Mouse (Mus musculus) neural tube, embryonic 15.5 days (tissue): Measurements from ENCODE around the gene Cdh10. TPM values are rescaled to one million over a fixed set of nuclear protein-coding genes. Genes with fewer than 3 reads are reported as not detected.
A peak's percentile ranks its signal among the peaks of the same experiment; 100 is the strongest.

Experiments
- ATAC-seq: fragments of 200-750 bp; cut with Nextera tagmentation; 2 replicates; pipeline ENCODE4 v1.8.0; 2017; ENCODE audit warnings: mild to moderate bottlenecking, moderate TSS enrichment, moderate library complexity; ENCODE audit not compliant: low FRiP score
- H3K27ac ChIP-seq: fragments of 300-500 bp; sonication (generic); replicated peaks from 2 replicates; pipeline ENCODE4 v1.5.1; 2015; ENCODE audit warnings: mild to moderate bottlenecking, inconsistent platforms
- H3K27me3 ChIP-seq: fragments of 300-500 bp; sonication (generic); replicated peaks from 2 replicates; pipeline ENCODE4 v1.6.1; 2015; ENCODE audit warnings: inconsistent platforms
- H3K36me3 ChIP-seq: fragments of 300-500 bp; sonication (generic); 2 replicates; pipeline ENCODE4 v1.6.1; 2015; ENCODE audit warnings: inconsistent platforms
- H3K4me1 ChIP-seq: fragments of 300-500 bp; sonication (generic); 2 replicates; pipeline ENCODE4 v1.6.1; 2015; ENCODE audit warnings: inconsistent platforms
- H3K4me2 ChIP-seq: fragments of 300-500 bp; sonication (generic); 2 replicates; pipeline ENCODE4 v1.6.1; 2015; ENCODE audit warnings: inconsistent platforms, mild to moderate bottlenecking, moderate library complexity
- H3K4me3 ChIP-seq: fragments of 300-500 bp; sonication (generic); replicated peaks from 2 replicates; pipeline ENCODE4 v1.5.1; 2015; ENCODE audit warnings: mild to moderate bottlenecking, inconsistent platforms
- H3K9ac ChIP-seq: fragments of 300-500 bp; sonication (generic); replicated peaks from 2 replicates; pipeline ENCODE4 v1.6.1; 2015; ENCODE audit warnings: mild to moderate bottlenecking, inconsistent platforms
- H3K9me3 ChIP-seq: fragments of 300-500 bp; sonication (generic); replicated peaks from 2 replicates; pipeline ENCODE4 v1.6.1; 2016; ENCODE audit warnings: inconsistent platforms
- WGBS: fragments of 180-500 bp; shearing (Covaris S2); methylation state at CpG from one replicate; pipeline ENCODE4 v1.1.7; 2015; ENCODE audit warnings: mixed read lengths; 5-methylcytosine and 5-hydroxymethylcytosine counted together
- polyA plus RNA-seq: library from polyadenylated mRNA; unstranded; fragments of >200 nt; fragmentation: Nextera tagmentation; extraction: Ambion mirVana; gene quantifications from 2 replicates; pipeline ENCODE4 v1.2.1, GENCODE M21; 2015

Cdh10 gene
- polyA plus RNA-seq, 1 experiment from 2014 or later: 25.7 TPM

DNA sequence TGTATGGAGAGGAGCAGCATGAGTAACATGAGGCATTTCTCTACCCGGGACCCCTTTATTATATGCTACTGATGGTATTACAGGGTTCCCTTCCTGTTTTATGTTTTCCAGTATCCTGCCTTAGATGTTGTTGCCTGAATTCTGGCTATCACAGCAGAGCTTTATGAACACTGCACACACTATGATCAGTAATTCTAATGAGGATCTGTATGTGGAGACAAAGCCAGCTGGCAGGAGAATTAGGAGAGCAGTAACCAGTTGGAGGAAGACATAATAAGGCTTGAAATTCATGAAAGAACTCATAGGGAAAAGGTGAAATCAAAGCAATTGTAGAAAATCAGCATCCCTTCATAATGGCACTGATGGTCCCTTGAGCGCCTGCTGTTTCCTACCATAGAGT lies 51.1 kb downstream of the Cdh10 start:
- Histone ChIP-seq H3K9me3 (no peaks in the 10 kb centered on the region), H3K4me1 (peaks cover 3% of the 10 kb centered on the region; the same call in 1 of the 2 replicates), H3K4me3 (no peak overlapping the region), H3K27ac (no peak overlapping the region), H3K4me2 (no peak overlapping the region), H3K27me3 (no peaks in the 10 kb centered on the region), H3K36me3 (no peaks in the 10 kb centered on the region), H3K9ac (no peak overlapping the region)
- WGBS: 86% methylated on average over 2 of the region's 2 CpGs
- ATAC-seq: no peak

DNA sequence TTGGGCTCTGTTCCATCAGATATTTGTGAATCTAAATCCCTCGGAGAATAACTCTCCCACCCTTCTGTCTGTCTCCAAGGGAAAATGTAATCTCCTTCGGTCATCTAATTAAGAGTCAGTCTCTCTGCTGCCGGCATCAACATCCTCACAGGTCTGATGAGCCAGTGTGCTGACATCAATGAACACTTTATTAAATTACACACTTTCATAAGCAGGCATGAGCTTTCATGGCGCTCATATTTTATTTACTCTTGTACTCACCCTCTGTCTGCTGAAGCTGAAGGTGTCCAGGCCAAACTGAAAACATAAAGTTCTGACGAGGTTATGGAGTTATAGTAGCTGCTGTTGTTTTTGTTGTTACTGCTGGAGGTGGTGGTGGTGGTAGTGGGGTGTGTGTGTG lies 62.7 kb downstream of the Cdh10 start:
- Histone ChIP-seq H3K27ac (no peak overlapping the region), H3K4me2 (no peak overlapping the region), H3K9me3 (no peaks in the 10 kb centered on the region), H3K4me3 (no peak overlapping the region), H3K9ac (no peak overlapping the region), H3K36me3 (no peaks in the 10 kb centered on the region), H3K4me1 (no peaks in the 10 kb centered on the region), H3K27me3 (no peaks in the 10 kb centered on the region)
- WGBS: 64% methylated on average over 5 of the region's 5 CpGs
- ATAC-seq: no peak

DNA sequence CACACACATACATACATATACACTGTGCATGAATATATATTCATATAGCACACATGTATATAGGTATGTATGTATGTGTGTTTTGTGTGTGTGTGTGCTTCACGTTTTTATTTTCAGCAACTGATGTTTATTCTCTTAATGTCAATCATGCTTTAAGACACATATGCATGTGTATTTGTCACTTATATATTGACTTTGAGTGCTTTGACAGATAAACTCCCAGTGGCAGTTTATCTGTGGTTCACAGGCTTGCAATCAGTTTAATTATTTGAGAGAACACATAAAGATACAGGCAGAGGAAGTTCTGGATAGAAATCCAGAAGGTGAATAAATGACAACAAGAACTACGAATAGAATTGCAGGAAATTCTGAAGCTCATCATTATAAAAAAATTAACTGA lies 67.9 kb downstream of the Cdh10 start:
- Histone ChIP-seq H3K9me3 (no peaks in the 10 kb centered on the region), H3K27me3 (no peaks in the 10 kb centered on the region), H3K9ac (no peak overlapping the region), H3K36me3 (no peaks in the 10 kb centered on the region), H3K4me3 (no peak overlapping the region), H3K4me1 (no peaks in the 10 kb centered on the region), H3K4me2 (no peak overlapping the region), H3K27ac (no peak overlapping the region)
- no peak for ATAC-seq
- WGBS: 86% methylated on average over 2 of the region's 2 CpGs

DNA sequence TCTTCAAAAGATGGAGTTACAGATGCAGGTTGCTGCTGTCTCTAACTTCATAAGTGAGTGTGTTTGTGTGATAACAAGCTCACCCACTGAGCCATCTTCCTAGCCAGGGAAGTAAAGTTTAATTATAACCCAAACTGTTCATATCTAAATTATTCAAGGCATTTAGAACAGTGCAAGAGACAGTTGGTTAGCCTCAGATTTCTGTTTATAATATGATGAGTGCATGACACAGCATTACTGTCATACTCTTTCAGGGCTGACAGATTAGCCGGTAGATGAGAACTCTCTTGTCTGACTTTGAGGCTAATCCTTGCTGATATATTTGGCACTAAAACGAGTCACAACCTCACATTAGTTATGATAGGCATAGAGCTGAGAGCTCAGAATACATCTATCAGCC lies 70.2 kb downstream of the Cdh10 start:
- H3K36me3 ChIP-seq: no peaks in the 10 kb centered on the region
- no peak overlapping the region for H3K9ac ChIP-seq
- no peak overlapping the region for H3K4me3 ChIP-seq
- H3K4me2 ChIP-seq: no peak overlapping the region
- no peaks in the 10 kb centered on the region for H3K4me1 ChIP-seq
- 81% methylated on average over 2 of the region's 2 CpGs for WGBS
- no peaks in the 10 kb centered on the region for H3K27me3 ChIP-seq
- no peak for ATAC-seq
- H3K27ac ChIP-seq: no peak overlapping the region
- no peaks in the 10 kb centered on the region for H3K9me3 ChIP-seq

DNA sequence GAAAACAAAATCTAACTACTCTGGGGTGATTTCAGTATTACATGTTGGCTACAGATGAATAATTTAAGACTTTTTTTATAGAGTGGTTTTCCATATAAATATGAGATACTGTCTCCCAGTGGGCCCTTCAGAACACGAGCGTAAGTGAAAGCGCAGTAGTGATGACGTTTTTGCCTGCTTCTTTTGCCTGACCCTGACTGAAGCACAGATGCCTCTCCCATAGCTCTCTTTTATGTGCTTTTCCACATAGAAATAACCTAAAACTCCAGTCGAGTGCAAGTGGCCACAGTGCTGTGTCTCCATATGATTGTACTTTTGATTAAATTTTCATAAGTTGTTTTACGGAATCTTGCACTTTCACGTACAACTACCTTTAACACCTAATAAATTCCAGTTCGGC lies 71.6 kb downstream of the Cdh10 start:
- no peak overlapping the region for H3K4me2 ChIP-seq
- no peaks in the 10 kb centered on the region for H3K4me1 ChIP-seq
- no peaks in the 10 kb centered on the region for H3K9me3 ChIP-seq
- no peaks in the 10 kb centered on the region for H3K27me3 ChIP-seq
- no peaks in the 10 kb centered on the region for H3K36me3 ChIP-seq
- no peak overlapping the region for H3K4me3 ChIP-seq
- no peak overlapping the region for H3K27ac ChIP-seq
- ATAC-seq: no peak
- H3K9ac ChIP-seq: no peak overlapping the region
- WGBS: 75% methylated on average over 8 of the region's 8 CpGs

DNA sequence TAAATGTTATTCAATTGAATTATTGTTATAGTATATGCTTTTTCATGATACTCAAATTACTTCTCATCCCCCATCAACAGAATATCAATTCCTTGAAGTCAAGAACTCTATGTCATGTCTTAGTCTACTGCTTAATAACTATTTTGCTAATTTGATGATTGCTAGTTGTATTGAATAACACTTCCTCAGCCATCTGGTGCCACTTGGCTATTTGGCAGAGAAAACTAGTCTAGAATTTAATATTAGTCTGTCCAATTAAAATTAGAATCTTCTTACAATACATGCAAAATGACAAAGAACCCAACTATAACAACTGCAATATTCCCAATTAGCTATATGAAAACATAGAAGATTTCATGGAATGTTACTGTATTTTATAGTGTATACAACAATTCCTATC lies 82.0 kb downstream of the Cdh10 start:
- ATAC-seq: no peak
- Histone ChIP-seq H3K4me2 (no peak overlapping the region), H3K27me3 (no peaks in the 10 kb centered on the region), H3K27ac (no peak overlapping the region), H3K36me3 (no peaks in the 10 kb centered on the region), H3K4me1 (no peaks in the 10 kb centered on the region), H3K9ac (no peak overlapping the region), H3K4me3 (no peak overlapping the region), H3K9me3 (no peaks in the 10 kb centered on the region)

DNA sequence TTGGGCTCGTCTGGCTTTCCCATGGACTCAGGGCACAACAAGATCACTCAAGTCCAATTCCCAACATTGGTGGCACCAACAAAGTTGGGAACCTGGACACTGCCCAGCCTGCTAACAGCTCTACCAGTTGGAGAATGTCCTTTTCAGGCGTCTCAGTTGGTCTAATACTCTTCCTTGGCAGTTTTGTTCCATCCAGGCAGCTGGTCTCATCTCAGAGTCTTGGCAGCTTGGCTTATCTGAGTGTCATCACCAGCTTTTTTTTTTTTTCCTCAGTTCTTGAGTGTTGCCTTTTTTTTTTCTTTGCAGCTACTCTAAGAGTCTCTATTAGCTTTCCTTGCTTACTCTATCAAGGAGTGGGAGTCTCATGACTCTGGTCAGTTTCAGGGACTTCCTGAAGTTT lies 85.4 kb downstream of the Cdh10 start:
- H3K4me3 ChIP-seq: no peak overlapping the region
- no peaks in the 10 kb centered on the region for H3K36me3 ChIP-seq
- 64% methylated on average over 2 of the region's 2 CpGs for whole genome bisulfite sequencing
- no peak overlapping the region for H3K27ac ChIP-seq
- H3K9me3 ChIP-seq: no peaks in the 10 kb centered on the region
- H3K4me1 ChIP-seq: no peaks in the 10 kb centered on the region
- no peak for ATAC-seq
- no peak overlapping the region for H3K4me2 ChIP-seq
- H3K9ac ChIP-seq: no peak overlapping the region
- H3K27me3 ChIP-seq: no peaks in the 10 kb centered on the region

DNA sequence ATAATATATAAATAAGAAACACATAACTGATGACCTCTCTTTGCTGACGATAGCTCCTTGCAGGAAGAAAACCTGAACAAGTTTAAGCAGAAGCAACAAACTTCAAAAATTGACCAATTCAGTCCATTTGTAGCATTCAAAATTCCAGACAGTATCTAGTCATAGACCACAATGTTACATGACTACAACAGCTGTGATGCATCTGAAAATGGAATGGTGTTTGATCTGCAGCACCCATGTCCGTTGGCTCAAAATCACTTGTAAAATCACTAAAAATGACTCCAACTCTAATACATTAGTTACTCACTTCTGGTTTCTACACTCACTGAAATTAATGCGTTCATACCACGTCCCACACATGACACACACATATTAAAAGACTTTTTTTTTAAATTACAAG lies 91.9 kb downstream of the Cdh10 start:
- H3K9me3 ChIP-seq: no peaks in the 10 kb centered on the region
- H3K27ac ChIP-seq: no peak overlapping the region
- no peak overlapping the region for H3K4me3 ChIP-seq
- ATAC-seq: no peak
- 95% methylated on average over 4 of the region's 4 CpGs for WGBS
- H3K4me1 ChIP-seq: no peaks in the 10 kb centered on the region
- H3K27me3 ChIP-seq: no peaks in the 10 kb centered on the region
- H3K36me3 ChIP-seq: no peaks in the 10 kb centered on the region
- H3K4me2 ChIP-seq: no peak overlapping the region
- no peak overlapping the region for H3K9ac ChIP-seq

DNA sequence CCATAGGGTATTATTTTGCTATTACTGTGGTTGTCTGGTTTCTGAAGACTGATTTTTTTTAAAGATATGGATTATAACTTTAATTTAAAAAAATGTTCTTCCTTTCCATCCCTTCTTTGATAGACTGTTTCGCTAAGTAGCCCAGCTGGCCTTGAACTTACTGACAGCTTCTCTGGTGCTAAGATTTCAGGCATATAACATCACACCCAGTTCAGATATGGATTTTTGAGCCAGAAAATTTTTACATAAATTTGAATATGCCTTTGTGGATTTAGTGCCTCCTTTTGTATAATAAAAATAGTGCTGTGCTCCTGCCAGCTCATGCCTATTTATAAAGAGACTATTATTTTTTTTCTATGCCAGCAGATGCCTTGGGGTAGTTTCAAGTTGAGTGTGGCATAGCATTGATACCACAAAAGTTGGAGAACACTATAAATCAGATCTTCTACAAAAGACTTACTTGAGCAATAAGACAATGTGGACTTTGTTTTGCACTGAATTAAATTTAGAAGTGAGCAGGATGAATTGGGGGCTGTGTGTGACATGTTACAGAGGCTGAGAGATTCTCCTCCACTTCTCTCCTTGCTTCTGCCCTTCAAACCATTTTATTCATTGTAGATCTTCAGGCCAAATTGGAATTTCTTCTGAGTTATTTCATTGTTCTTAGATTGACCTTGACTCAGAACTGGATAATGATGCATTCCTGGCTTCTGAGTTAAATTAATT lies 106.8 kb downstream of the Cdh10 start:
- WGBS: 97% methylated on average over 1 of the region's 1 CpGs
- H3K9ac ChIP-seq: no peak overlapping the region
- no peak overlapping the region for H3K4me3 ChIP-seq
- H3K4me2 ChIP-seq: no peak overlapping the region
- H3K36me3 ChIP-seq: no peaks in the 10 kb centered on the region
- ATAC-seq: no peak
- H3K4me1 ChIP-seq: no peaks in the 10 kb centered on the region
- no peaks in the 10 kb centered on the region for H3K9me3 ChIP-seq
- no peak overlapping the region for H3K27ac ChIP-seq
- no peaks in the 10 kb centered on the region for H3K27me3 ChIP-seq

DNA sequence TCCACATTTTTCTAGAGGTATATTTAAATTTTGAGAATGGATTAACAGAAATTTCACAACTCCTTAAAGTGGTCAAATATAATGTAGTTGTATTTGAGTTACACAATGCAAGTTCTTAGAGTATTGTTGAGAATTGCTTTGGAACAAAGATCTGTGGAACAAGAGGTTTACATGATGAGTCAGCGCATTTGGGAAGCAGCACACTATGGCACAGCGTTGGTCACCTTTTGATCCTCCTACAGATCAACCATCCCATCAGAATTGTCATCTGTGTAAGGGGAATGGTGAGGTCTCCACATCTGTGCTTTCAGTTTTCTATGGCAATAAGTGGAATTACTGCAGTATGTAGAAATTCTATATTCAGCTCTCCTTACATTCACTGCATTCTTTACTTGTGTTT lies 108.2 kb downstream of the Cdh10 start:
- WGBS: 88% methylated on average over 2 of the region's 2 CpGs
- H3K4me3 ChIP-seq: no peak overlapping the region
- no peak for ATAC-seq
- no peak overlapping the region for H3K27ac ChIP-seq
- no peaks in the 10 kb centered on the region for H3K27me3 ChIP-seq
- no peak overlapping the region for H3K4me2 ChIP-seq
- no peak overlapping the region for H3K9ac ChIP-seq
- H3K4me1 ChIP-seq: no peaks in the 10 kb centered on the region
- no peaks in the 10 kb centered on the region for H3K36me3 ChIP-seq
- H3K9me3 ChIP-seq: no peaks in the 10 kb centered on the region

DNA sequence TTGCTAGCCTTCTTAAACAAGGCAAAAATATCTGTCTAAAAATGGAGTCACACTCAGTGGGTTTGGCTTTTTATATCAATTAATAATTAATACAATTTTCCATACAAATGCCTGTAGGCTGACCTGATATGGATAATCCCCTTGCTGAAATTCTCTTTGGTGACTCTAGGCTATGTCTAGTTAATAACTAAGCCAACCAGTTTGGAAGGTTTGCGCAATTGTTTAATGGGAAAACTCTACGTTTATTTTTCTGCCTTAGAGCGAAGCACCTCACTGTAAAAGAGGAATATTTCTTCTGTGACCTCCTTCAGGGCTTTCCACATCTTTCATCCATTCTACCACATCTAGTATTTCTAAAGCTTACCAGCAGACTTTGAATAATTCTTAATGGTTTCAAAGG lies 133.5 kb downstream of the Cdh10 start:
- no peak for ATAC-seq
- Histone ChIP-seq H3K4me1 (no peaks in the 10 kb centered on the region), H3K4me3 (no peak overlapping the region), H3K4me2 (no peak overlapping the region), H3K27ac (no peak overlapping the region), H3K27me3 (no peaks in the 10 kb centered on the region), H3K9me3 (no peaks in the 10 kb centered on the region), H3K36me3 (no peaks in the 10 kb centered on the region), H3K9ac (no peak overlapping the region)
- 86% methylated on average over 3 of the region's 3 CpGs for WGBS

DNA sequence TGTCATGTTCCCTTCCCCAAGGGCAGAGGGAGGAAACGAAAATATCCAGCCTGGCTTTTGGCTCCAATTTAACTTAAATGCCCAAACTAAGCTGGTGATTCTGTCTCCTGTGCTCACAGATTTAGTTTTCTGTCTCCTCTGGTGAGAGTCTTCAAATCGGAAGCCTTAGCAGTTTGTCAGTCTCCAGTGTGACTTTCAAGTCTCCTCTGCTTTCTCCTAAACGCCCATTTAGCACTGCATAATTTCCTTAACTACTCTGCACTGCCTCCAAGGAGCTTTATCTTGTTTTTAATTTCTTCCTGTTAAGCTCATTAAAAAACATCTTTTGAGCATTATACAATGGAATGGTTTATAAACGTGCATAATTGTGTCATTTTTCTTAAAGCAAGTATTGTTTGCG lies 156.3 kb downstream of the Cdh10 start:
- Histone ChIP-seq H3K4me2 (no peak overlapping the region), H3K9me3 (no peaks in the 10 kb centered on the region), H3K27me3 (no peaks in the 10 kb centered on the region), H3K9ac (no peak overlapping the region), H3K4me1 (no peaks in the 10 kb centered on the region), H3K27ac (no peak overlapping the region), H3K36me3 (no peaks in the 10 kb centered on the region), H3K4me3 (no peak overlapping the region)
- 43% methylated on average over 5 of the region's 5 CpGs for WGBS
- peak; percentile 75; the same call in 1 of the 2 replicates for ATAC-seq

DNA sequence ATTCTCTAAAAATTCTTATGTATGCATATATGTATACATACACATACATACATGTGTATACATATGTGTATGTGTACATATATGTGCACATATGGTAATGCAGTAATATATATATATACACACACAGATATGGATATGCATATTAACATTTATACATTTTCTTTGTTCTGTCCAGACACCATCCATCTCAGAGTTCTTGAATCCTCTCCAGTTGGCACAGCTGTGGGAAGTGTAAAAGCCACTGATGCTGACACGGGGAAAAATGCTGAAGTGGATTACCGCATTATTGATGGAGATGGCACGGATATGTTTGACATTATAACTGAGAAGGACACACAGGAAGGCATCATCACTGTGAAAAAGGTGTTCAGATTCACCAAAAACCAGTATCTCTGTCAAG lies 166.1 kb downstream of the Cdh10 start:
- Histone ChIP-seq H3K4me3 (no peak overlapping the region), H3K4me1 (no peaks in the 10 kb centered on the region), H3K9me3 (no peaks in the 10 kb centered on the region), H3K36me3 (no peaks in the 10 kb centered on the region), H3K27me3 (no peaks in the 10 kb centered on the region), H3K4me2 (no peak overlapping the region), H3K9ac (no peak overlapping the region), H3K27ac (no peak overlapping the region)
- no peak for ATAC-seq
- 67% methylated on average over 3 of the region's 3 CpGs for WGBS
